Mouse (Mus musculus): ENCODE results near the gene Sh3bgrl2. TPM values are rescaled to one million over a fixed set of nuclear protein-coding genes. Genes with fewer than 3 reads are reported as not detected.

Sh3bgrl2 gene
- total RNA-seq, 2 experiments from 2014 or later, result 6.1 to 7.5 TPM

DNA sequence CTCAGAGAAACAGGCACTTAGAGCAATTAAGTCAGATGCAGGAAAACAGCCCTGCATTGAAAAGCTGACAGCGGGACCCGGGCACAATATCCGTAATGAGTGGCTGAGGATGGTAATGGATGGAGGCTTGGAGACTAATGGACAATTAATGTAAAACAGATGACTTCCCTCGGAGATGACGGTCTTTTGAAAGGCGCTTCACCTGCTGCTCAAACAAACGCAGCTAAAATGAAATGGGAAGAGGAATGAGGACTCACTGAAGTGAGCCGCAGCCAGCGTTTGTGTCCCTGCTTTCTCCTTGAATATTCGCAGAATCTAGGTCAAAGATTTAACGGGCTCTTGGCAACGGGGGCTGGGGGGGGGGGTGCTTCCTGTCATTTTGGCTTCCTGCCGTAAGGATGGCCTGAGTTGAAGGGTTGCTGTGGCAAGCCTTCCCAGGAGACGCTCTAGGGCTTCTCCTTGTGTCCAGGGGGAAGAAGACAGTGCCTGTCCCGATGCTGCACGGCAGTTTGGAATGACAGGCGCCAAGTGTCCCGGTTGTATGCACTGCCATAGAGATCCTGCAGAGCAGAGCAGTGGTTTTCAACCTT, 138.5 kb downstream of the Sh3bgrl2 start:
- peak; percentile 14 for DNase-seq

- DNase-seq, result peak; percentile 35
These were observed 139.8 kb downstream of the Sh3bgrl2 start for GRCm38 (mm10) chr9:83687904-83688303.

Other genes with a start within 250 kb of the Sh3bgrl2 start
- gene Lca5, start 107.2 kb upstream of the Sh3bgrl2 start, total RNA-seq (2021), result 1 to 10 TPM; 8.0 to 9.0 TPM

Data from heart, postnatal 4 days (tissue).